Mouse (Mus musculus): ENCODE results near the gene Tlr9.

- no peak for TF ChIP-seq CTCF (conservative IDR thresholded peaks at IDR 0.05; ENCODE audit: insufficient read depth, insufficient read length, low read depth, low read length)
- no peak for TF ChIP-seq POLR2A (IDR thresholded peaks at IDR 0.05; ENCODE audit: low read depth, low read length)
Measured at GRCm38 (mm10) chr9:106222261-106222851, at the start of gene Tlr9.

All from kidney, adult 2 months (tissue).